Mouse (Mus musculus) neutrophil, adult 5-6 weeks (primary cell): Measurements from ENCODE around the gene Vwa7. TPM values are rescaled to one million over a fixed set of nuclear protein-coding genes. Genes with fewer than 3 reads are reported as not detected.

ENCODE experiments used
- ATAC-seq: fragments of 151-379, 151-347 bp; 2 replicates; pipeline ENCODE4 v1.8.0; 2017; ENCODE audit warnings: mild to moderate bottlenecking, moderate TSS enrichment; ENCODE audit not compliant: insufficient number of reproducible peaks, poor library complexity, low FRiP score, severe bottlenecking; ENCODE audit errors: extremely low read depth
- total RNA-seq: library from RNA; stranded (forward); fragments of 200-1000 nt; gene quantifications from 2 replicates; pipeline ENCODE4 v1.2.3, GENCODE M21; 2017

Vwa7 gene
- total RNA-seq, 1 experiment from 2014 or later = 1.2 TPM

DNA sequence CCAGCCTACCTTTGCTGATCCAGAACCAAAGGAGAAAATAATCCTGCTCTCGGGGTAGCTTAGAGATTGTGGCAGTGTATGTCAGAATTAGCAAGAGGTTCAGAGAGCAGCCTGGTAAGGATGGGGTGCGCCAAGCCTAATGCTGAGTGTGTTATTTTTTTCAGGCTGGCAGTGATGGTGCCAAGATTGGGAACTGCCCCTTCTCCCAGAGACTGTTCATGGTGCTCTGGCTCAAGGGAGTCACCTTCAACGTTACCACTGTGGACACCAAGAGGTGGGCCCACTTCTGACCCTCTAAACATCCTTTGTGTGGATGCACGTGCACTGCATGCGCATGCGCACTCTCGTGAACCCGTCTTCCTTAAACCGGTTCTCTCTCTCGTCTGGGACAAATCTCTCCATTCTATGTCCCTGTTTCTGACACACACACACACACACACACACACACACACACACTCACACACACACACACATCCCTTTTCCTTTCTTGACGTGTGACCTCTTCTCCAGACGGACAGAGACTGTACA is 36.0 kb downstream of the Vwa7 start:
- no peak for ATAC-seq

DNA sequence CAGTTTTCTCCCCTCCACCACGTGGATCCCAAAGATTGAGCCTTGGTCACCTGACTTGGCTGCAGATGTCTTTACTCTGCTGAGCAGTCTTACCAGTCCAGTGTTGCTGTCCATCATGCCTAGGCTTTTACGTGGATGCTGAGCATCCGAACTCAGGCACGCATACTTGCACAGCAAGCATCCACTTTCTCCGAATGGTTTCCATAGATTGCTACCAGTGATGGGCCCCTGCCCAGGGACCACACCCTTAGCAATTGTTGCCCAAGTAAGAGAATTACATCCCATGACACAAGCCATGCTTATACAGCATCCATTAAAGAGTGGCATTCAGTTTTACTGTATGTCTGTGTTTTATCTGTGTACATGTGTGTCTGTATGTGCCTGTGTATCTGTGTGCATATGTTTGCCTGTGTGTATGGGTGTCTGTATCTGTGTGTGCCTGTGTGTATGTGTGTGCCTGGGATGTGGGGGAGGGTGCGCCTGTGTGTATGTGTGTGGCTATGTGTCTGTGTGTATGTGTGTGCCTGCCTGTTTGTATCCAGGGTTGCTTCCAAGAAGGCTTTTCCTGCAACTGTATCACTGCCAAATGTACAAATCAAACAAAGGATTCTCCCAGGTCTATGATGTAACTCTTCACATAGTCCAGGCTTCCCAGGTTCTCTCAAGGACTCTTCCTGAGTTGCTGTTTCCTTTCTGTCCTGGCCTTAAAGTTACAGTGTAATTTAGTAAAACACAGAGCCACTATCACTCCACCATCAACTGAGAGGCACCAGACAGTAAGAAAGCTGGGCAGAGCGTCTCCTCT is 39.5 kb downstream of the Vwa7 start:
- no peak for ATAC-seq

DNA sequence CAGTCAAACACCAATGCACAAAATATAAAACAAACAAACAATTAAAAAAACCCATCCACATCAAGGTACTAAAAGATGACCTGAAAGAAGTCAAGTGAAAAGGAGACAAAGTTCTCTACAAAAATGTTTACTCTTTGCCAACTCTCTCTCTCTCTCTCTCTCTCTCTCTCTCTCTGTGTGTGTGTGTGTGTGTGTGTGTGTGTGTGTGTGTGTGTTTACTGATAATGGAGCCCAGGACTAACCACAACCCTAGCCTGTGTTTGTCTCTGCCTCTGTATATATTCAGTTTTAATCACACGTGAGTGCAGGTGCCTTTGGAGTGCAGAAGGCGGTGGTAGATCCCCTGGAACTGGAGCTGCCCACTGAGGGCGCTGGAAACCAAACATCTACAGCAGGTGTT is 40.7 kb downstream of the Vwa7 start:
- no peak for ATAC-seq

DNA sequence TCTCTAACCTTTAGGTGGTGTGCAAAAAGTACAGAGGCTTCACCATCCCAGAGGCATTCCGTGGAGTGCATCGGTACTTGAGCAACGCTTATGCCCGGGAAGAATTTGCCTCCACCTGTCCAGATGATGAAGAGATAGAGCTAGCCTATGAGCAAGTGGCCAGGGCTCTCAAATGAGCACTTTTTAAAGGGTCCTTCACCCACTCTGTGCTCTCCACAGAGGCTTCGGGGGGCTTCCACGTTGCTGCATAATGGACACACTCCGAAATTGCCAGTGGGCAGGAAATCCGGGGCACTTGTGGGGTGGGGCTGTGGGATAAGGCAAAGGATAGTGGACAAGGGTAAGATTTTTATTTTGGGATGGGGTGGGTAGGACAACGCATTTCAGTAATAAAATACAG is 41.9 kb downstream of the Vwa7 start:
- ATAC-seq = no peak

DNA sequence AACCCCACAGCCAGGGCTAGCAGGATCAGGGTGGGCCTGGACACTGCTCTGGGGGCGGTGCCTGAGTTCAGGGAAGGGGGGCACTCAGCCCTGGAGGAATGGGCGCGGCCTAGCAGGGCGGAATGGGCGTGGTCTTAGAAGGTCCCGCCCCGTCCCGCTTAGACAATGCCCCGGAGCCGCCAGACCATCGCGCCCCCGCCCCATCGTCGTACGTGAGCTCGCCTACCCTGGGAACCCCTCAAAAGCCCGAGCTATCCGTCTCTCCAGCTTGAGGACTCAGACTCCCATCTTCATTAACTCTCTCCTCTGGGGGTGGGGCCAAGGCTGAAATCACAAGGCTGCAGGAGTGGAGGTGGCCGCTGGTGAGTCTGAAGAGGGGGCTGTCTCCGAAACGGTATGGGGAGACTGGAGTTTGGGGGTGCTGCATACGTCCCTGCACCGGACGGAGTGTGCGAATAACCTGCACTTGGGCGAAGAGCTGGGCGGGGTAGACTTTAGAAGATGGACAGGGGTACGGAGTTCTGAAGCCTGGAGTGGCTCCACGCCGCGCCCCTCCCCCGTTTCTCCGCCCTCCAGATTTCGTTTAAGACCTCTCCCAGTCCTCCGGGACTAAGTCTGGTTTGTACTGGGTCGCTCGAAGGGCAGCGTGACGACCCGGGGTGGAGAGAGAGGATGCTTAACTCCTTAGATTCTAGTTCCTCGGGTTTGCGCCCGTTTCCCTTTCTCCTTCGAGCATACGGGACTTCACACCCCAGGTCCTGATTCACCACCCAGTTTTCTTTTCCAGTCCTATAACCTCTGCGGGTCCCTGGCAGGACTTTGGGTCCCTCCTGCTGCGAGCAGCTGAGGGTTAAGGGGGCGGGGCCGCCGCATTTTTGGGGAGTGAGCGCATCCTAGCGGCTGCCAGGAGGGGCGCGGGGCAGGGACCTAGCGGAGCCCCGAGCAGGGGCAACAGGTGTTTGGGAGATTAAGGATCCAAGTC is 42.8 kb downstream of the Vwa7 start, which contains the start of gene Ddah2:
Gene Ddah2 (plus strand): TSS at position 125 of the 982 bp plus-strand sequence.
- peak; percentile 80 for ATAC-seq

DNA sequence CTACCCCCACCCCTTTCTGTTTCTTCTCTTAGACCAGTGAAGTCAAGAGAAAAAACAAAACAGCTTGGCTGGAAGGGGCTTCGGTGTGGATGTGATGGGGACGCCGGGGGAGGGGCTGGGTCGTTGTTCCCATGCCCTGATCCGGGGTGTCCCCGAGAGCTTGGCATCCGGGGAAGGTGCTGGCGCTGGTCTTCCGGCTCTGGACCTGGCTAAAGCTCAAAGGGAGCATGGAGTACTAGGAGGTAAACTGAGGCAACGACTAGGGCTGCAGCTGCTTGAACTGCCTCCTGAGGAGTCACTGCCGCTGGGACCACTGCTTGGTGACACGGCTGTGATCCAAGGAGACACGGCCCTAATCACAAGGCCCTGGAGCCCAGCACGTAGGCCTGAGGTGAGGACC is 43.7 kb downstream of the Vwa7 start:
- no peak for ATAC-seq

DNA sequence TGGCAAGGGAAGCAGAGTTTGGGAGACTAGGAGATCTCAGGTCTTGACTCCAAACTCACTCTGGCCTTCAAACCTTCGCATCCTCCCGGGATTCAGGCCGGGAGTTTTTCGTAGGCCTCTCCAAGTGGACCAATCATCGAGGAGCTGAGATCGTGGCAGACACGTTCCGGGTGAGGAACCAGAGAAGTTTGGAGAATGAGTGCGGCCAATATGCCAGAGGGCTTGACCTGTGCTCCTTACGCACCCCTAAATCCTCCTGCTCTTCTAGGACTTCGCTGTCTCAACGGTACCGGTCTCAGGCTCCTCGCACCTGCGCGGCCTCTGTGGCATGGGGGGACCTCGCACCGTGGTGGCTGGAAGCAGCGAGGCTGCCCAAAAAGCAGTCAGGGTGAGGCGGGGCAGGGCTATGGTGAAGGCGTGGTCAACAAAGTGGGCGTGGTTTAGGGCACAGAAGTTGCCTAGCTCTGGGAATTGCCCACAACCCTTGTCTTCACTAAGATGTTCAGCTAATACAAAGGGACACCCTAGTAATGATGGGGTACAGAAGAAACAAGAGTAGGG is 44.4 kb downstream of the Vwa7 start:
- no peak for ATAC-seq

DNA sequence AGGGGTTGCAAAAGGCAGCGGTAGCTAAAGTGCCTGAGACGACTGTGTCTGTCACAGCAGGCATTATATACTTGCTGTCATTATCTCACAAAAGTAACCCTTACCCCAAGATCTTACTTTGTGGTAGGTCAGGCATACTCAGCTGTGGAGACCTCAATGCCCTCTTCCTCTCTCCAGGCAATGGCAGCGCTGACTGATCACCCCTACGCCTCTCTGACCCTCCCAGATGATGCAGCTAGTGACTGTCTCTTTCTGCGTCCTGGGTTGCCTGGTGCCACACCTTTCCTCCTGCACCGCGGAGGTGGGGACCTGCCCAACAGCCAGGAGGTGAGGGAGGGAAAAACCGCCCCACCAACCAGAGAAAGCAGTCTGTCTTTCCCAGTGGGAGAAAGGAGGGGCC is 44.9 kb downstream of the Vwa7 start:
- ATAC-seq = no peak

DNA sequence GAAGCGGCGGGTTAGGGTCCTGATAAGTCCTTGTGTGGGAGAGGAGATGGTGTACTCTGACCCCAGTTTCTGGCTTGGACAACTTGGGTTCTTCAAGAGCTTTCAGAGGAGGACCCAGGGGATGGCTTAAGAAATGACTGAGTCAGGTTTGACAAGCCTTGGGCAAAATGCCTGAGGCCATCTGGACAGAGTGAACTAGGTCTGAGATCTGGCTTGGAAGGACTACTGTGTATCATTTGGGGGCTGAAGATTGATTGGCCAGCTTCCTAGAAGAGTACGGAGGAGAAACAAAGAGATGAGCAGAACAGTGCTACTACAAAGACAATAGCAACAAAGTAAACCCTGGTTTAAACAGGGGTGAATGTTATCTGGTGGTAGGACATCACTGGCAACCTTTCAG is 47.1 kb downstream of the Vwa7 start:
- ATAC-seq = no peak

DNA sequence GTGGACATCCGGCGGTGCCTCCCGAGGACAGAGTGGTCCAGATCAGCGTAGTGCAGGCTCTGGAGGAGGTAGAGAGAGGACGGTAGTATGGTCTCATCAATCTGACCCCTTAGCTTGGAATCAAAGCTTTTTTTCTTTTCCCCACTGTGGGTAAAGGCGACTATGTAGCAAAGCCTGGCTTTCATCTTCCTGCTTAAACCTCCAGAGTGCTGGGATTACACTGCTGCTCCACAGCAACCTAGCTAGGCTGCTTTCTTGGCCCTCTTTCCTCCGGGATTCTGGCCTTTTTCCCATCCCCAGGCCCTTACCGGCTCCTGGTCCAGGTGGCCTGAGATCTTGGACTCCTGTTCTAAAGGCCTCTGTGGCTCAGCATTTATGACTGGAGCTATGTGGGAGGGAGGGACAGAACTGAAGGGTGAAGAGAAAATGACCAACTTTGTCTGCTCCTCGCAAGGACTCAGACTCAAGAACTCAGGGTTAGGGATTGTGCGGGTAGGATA is 48.0 kb downstream of the Vwa7 start:
- no peak for ATAC-seq

DNA sequence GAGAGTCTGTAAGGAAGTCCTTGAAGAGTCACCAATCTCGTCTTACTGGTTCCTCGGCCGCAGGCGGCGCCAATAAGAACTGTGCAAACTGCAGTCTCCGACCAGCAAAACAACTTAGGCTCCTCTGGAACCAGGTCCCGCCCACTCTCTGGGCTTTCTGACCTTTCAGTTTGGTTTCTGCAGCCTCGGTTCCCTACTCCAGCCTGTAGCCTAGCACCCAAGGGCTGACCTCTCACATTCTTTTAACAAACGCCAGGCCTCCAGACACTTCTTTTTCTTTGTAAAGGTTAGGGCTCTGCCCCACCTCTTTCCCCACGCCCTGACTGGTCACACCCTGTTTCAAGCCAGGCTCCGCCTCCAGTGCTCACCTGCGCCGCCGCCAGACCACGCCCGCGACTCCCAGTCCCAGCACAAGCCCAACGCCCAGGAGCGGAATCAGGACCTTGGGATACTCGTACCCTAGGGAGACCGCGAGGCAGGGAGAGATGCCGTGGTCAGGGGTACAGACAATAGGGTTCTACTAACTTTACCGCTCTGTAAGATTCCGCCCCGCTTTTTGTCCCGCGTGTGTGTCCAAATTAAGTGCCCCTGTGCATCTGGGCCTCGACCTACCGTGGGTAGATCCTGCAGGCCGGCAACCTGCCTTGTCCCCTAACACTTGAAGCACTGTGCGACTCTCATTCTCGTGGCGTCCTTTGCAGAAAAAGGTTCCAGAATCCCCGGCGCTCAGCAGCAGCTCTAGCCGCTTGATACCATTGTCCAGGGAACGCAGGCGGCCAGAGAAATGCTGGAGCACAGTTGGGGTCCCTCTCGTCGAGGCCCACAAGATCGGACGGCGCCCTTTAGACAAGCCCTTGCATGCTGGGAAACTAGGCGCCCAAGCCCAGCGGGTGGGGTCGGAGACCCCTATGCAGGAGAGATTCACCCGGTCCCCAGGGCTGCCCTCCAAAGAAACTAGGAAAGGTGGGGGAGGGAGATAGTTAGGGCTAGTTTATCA is 48.9 kb downstream of the Vwa7 start, which contains the start of gene Ly6g6c:
Gene Ly6g6c (plus strand): TSS at position 438 of the 997 bp plus-strand sequence.
- no peak for ATAC-seq

DNA sequence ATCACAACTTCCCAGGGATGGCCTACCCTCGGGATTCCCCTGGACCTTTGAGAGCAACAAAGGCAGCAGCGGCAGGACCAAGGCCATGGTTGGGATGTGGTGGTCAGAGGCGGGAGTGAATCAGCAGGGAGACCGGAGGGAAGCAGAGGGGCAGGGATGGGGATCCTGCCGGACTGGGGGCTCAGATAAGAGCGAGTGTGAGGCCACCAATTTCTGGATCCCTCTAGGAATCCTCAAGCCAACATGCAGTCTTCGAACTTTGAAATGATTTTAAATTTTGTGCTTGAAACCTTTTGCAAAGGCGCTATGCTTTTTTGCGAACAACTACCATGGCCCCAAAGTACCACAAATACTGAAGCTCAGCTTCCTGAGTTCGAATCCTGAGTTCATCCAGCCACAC is 49.7 kb downstream of the Vwa7 start, which contains the start of gene Mpig6b:
Gene Mpig6b (minus strand): TSS at position 101 of the 400 bp plus-strand sequence.
- ATAC-seq = no peak

DNA sequence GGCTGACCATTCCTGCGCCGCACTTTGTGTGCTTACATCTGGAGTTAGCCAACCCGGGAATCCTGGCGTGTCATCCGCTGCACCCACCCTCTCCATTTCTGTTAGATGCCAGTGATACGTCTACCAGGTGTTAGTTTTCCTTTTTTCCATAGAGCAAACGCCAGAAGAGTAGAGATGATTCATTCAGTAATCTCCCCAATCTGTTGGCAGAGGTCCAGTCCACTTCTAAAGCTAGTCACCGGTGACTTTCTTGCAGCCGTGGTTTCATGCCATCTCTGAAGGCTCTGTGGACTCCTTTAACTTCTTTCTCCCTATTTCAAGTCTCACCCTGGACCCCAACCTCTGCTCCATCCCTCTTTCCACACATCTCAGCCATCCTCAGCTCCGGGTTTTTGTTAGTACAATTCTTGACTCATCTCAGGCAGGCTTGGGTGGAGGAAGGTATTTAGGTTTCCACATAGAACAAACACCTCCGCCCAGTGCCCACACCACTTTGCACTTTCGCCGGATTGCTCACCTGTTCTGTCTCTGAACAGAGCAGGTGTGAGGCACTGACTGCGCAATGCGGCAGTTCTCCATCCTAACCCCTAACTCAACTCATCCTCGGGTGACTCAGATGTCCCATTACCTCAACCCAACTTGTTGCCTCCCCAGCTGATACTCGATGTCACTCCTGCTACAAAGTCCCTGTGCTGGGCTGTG is 52.0 kb downstream of the Vwa7 start:
- no peak for ATAC-seq

DNA sequence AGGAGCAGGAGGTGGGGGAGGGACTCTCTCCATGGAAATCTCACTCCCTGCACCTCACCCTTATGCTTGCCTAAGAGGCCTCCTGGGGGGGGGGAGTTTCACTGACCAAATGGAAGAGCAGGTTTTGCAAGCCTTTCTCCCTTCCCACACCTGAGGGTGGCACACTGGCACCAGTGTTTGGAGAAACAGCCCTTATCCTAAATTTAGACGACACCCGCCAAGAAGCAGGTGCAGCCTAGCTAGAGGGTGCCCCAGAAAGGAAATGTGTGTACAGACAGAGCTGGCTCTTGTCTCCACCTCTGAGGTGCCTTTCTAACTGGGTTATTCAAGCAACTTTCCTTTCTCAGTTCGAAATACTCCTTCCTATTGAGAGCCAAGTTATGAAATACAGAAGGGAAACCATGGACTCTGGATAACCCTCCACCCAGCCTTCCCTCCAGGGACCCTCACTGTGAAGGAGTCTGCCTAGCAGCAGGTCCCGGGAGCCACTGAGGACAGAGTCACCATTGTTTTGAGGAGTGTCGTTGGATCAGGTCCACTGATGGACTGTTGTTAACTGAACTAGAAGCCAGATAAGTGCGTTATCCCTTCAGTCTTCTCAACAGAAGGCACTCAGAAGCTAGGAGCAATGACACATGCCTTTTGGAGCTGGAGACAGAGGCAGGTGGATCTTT is 54.3 kb downstream of the Vwa7 start:
- ATAC-seq = no peak

DNA sequence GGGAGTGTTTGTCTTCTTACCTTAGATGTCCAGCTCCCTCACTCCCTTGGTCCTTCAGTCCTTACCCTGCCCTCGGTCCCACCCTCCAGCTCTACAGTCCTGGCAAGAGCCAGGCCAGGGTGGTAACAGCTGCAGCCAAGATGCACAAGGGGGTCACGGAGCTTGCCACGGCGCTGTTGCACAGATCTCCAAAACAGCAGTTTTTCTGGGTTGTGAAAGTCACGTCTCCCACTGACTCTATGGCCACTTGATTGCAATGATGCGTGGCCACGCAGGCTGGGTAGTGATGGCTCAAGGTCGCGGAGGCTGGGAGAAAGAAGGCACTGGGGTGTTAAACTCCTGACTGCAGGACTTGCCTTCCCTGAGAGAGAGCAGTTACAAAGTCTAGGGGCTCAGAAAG is 55.1 kb downstream of the Vwa7 start:
- ATAC-seq = no peak

DNA sequence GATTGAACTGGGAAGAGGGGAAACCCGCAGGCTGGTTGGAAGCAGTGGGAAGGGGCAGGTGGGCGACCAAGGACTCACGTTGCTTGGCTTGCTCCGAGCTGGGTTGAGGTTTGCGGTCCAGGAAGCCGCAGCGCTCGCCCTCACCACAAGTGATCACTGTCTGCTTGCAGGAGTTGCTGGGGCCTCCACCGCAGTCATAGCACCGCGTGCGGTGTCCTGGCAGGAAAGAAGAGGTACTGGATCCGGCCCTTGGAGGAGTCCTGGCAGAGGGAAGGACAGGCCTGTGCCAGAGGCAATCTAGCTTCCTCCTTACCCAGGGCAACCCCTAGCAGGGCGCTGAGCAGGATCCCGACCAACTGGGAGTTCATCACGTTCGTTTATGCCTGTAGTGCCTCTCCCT is 57.7 kb downstream of the Vwa7 start:
- ATAC-seq = no peak
